Mouse (Mus musculus) spleen, adult 2 months (tissue): ENCODE data around the gene Fam83e.

ENCODE experiments used
- CTCF ChIP-seq: fragments of 200-500 bp; IDR thresholded peaks from 2 replicates; pipeline ENCODE4 v1.5.1; 2011; ENCODE audit warnings: mild to moderate bottlenecking, inconsistent platforms; ENCODE audit not compliant: insufficient read depth, insufficient read length, insufficient replicate concordance; ENCODE audit errors: extremely low read depth
- POLR2A ChIP-seq: fragments of 200-500 bp; IDR thresholded peaks from 2 replicates; pipeline ENCODE4 v1.6.1; 2011; ENCODE audit warnings: low read depth, low read length, inconsistent platforms

- no peak for TF ChIP-seq CTCF
- no peak for TF ChIP-seq POLR2A
These were observed 4.1 kb downstream of the Fam83e start for GRCm38 (mm10) chr7:45725151-45725550.
